Mouse (Mus musculus) embryo, embryonic 11.5 days (tissue): Measurements from ENCODE around the gene Ppp1r35.

Experiments
- DNase-seq: peaks from one replicate; pipeline ENCODE4 v3.0.0-alpha.2; 2012; ENCODE audit warnings: low read depth, low spot score

The Ppp1r35 gene

DNA sequence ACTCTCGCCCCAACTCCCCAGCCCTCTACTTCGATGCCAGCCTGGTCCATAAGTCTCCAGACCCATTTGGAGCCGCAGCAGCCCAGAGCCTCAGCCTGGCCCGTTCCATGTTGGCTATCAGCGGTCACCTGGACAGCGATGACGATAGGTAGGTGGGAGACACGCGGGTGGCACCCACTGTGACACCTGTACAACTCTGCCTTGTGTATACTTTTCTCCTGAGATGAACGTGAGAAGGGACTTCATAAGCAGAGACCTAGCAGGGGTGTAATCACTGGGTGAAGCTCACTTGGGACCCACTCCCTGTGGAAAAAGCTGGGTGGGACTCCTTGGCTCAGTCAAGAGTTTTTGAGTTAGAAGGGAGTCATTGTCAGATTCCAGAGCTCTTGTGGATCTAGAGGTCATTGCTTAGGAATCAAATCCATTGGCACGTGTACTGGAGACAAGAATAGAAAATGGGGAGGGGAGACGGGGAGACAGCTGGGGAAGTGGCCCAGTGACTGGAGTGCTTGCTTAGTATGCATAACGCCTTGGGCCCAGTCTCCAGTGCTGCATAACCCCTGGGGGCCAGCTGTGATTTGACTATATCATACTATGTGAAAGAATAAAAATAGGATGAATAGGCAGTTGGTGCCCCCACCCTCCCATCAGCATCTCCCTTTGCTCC is 27.3 kb upstream of the Ppp1r35 start:
- DNase-seq, result no peak

- DNase-seq, result no peak
Measured at GRCm38 (mm10) chr5:137751988-137752387, 26.7 kb upstream of the Ppp1r35 start.

GRCm38 (mm10) chr5:137753111-137753832 is 25.4 kb upstream of the Ppp1r35 start:
- DNase-seq, result no peak

DNA sequence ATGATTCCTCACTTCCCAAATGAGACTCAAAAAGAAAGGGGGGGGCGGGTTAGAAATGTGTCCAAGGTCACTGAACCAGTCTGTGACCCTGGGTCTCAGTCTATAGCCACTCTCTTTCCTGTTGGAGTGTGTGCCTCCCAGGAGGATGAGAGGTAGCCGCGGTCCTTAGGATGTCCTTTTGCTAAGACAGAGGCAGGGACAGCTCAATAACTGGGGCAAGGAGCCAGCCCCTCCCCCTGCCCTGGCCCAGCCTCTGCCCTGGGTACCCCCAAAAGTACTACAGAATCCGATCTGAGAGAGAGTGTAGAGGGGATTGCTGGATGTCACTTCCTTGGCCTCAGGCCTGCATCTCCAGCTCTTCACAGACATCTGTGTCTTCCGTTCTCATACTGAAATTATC is 23.2 kb upstream of the Ppp1r35 start:
- no peak for DNase-seq

DNA sequence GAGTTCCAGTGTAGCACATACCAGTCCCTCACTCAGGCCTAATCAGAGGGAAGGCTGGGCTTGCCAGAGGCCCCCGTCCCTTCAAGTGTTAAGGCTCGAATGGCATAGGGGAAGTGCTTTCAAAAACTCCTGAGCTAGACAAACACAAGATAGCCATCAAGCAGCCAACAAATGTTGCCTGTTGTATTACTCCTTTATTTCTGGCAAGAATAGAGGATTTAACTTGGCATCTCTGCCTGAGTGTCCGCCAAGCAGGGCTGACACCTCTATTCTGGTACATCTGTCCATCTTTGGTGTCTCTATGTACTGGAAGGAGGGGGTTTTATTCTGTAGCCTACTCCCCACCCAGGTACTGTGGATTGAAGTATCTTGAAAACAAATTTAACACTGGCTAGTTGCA is 22.5 kb upstream of the Ppp1r35 start:
- no peak for DNase-seq

GRCm38 (mm10) chr5:137756882-137757661 is 21.6 kb upstream of the Ppp1r35 start:
- peak; percentile 78 for DNase-seq

- DNase-seq, result no peak
Measured at GRCm38 (mm10) chr5:137757887-137758286, 20.8 kb upstream of the Ppp1r35 start.

DNA sequence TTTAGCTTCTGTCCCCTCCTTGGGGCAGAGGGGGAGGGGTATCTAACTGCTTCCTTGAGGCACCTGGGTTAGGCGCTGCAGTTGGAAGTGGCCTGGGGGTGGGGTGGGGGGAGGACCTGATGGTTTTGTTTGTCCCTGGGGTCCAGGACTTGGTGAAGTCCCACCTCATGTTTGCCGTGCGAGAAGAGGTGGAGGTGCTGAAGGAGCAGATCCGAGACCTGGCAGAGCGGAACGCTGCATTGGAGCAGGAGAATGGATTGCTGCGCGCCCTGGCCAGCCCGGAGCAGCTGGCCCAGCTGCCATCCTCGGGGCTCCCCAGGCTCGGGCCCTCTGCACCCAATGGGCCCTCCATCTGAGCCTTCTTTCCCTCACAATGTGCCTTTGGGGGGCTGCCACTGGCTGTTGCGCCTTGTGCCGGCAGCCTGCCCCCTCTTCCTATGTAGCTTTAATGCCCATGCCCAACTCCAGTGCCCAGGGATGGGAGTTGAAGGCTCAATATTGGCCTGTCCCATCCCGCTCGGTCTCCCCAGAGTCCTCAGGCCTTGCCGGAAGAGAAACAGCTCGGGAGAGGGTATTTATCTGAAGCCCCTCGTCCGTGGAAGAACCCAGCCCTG is 19.6 kb upstream of the Ppp1r35 start:
- DNase-seq, result no peak

DNA sequence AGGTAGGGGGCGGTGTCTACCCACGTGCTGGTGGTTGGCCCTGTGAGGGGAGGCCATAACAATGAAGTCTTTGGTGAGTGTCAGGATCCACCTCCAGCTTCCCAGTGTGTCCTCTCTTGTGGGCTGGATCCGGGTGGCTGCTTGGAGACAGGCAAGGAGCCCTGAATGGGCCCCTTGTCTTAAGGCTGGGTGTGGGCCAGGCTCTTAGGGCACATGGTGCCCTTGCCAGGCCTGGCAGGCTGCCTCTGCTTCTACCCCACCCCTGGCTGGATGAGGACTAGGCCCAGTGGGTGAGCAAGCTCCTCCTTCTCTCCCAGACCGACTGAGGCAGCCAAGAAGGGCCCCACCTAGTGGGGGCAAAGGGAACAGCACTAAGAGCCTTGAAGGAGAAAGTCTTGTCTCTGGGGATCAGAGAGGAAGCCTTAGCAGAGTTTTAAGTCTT is 18.7 kb upstream of the Ppp1r35 start:
- DNase-seq, result no peak

DNA sequence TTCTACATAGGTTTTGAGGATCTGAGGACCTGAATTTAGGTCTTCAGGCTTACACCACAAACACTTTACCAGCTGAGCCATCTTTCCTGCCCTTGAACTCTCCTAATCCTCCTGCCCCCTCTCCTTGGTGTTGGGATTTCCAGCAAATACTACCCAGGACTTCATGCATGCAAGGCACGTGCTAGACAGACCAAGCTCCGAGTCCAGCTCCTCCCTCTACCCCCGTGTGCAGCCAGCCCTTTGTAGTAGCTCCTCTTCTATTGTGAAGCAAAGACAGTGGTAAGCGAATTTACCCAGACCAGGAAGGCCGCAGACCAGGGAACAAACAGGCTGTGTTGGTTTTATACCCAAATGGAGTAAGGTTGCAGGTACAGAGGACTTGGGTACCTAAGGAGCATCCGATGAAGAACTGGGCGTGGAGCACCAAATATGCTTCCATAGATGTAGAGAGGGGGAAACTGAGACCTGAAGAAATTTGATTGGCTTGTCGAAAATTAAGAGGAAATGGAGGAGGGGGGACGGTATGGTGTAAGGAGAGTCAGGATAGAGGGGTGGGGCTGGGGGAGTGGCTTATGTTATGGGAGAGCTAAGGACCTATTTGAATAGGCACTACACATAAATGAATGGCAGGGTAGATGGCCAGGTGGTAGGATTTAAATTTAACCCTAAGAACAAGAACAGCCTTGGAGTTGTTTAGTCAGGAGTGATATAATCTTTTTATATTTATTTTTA is 13.9 kb upstream of the Ppp1r35 start:
- DNase-seq, result no peak

- DNase-seq, result no peak
Measured at GRCm38 (mm10) chr5:137766270-137766669, 12.4 kb upstream of the Ppp1r35 start.

GRCm38 (mm10) chr5:137768475-137768874 is 10.2 kb upstream of the Ppp1r35 start:
- no peak for DNase-seq

GRCm38 (mm10) chr5:137770709-137771108 is 7.9 kb upstream of the Ppp1r35 start:
- peak; percentile 61 for DNase-seq

DNA sequence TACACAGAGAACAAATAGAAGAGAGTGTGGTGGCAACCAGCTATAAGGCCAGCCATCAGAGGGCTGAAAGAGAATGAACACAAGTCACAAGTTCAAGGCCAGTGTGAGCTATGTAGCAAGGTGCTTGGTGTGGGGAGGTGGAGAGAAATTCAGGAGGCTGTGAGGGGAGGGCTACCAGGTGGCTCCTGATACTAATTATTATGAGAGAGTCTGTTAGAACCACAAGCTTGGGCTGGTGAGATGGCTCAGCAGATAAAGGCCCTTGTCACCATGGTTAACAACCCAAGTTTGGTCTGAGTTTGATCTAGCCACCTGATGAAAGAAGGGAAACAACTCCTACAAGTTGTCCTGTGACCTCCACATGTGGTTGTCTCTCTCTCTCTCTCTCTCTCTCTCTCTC is 5.9 kb upstream of the Ppp1r35 start:
- DNase-seq, result no peak

DNA sequence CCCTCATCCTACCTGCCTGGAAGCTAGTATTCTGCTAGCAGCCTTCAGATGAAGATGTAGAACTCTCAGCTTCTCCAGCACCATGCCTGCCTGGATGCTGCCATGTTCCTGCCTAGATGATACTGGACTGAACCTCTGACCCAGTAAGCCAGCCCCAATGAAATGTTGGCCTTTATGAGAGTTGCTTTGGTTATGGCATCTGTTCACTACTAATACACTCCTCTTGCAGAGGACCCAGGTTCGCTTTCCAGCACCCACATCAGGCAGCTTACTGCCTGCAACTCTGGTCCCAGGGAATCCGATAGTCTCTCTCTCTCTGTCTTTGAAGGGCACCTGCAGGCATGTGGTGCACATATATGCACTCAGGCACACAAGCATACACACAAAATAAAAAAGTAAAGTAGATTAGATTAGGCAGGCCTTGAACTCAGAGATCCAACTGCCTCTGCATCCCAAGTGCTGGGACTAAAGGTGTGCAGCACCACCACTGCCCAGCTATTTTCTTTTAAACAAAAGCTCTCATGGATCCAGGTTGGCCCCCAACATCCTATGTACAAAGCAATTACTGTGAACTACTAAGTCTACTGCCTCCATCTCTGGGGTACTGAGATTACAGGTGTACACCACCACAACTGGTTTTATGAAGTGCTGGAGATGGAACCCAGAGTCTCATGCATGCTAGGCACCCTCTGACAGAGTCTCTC is 2.9 kb upstream of the Ppp1r35 start:
- no peak for DNase-seq

GRCm38 (mm10) chr5:137776408-137776918 is 2.2 kb upstream of the Ppp1r35 start:
- DNase-seq, result no peak

DNA sequence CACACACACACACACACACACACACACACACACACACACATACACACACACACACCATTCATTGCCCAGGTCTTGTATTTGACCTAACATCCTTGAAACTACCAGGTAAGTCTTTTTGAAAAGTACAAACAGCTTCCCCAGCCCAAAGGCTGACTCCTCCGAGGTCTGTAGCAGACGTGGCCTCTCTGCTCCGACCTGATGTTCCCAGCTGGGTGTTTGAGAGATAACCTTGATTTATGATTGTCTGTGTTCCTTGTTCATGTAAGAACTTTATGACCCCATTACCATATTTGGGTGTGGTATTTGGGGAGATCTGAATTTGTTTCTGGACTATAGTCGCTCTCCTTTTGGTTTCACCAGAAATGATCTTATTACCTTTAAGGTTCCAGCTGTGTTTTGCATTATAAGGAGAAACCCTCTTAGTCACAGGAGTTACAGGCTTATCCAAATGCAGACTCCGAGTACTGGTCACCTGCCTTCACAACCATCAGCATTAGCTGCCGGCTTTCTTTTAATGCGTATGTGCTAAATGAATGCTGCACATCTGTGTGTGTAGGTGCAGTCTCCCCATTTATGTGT is 1.3 kb upstream of the Ppp1r35 start:
- no peak for DNase-seq

GRCm38 (mm10) chr5:137779053-137779933 is 644 bp downstream of the Ppp1r35 start:
- DNase-seq, result no peak

DNA sequence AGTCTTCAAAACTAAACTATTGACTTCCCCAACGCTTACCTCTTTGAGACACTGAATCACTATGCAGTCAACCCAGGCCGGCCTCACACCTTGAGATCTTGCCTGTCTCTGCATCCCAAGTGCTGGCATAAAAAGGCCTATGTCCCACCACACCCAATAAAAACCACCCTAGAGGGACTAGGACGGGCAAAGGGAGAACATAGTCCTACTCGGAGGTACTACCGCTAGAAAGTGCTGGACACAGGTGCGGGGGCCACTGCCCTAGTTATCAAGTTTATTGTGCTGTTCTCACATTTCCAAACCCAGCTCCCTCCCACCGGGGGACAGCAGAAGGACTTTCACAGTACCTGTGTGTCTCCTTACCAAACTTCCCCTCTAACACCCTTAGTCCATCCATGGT is 3.0 kb downstream of the Ppp1r35 start:
- DNase-seq, result no peak
